Mouse (Mus musculus) small intestine, adult 2 months (tissue): ENCODE data around the gene Cacna1c.

ENCODE experiments used
- CTCF ChIP-seq: fragments of 200-500 bp; IDR thresholded peaks from 2 replicates; pipeline ENCODE4 v1.5.1; 2012; ENCODE audit warnings: low read depth, mild to moderate bottlenecking, control low read depth, inconsistent platforms, low read length, moderate library complexity, mixed read lengths; ENCODE audit not compliant: insufficient replicate concordance, insufficient read length; ENCODE audit errors: extremely low read depth
- POLR2A ChIP-seq: fragments of 200-500 bp; IDR thresholded peaks from 2 replicates; pipeline ENCODE4 v1.6.1; 2012; ENCODE audit warnings: low read depth, mild to moderate bottlenecking, control low read depth, inconsistent platforms, low read length, moderate library complexity

DNA sequence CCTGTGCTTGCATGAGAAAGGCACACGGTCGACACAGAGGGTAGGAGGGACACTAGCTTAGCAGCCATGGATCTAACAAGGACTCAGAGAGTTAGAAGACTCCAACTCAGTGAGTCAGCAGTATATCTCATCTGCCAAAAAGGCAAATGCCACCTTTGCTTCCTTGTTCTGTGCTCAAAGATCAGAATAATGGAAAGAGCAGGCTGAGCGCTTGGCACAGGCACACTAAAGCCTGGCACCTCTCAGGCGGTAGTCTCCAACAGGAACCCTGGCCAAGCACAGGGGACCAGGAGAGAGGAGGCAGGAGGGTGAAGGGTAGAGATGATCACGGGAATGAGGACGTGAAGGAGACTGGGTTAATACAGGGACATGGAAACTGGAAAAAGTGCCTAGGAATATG is 119.0 kb downstream of the Cacna1c start:
- TF ChIP-seq POLR2A = no peak
- no peak for TF ChIP-seq CTCF
